ENCODE assay signal across 15 mouse cellular contexts in the genomic region with DNA sequence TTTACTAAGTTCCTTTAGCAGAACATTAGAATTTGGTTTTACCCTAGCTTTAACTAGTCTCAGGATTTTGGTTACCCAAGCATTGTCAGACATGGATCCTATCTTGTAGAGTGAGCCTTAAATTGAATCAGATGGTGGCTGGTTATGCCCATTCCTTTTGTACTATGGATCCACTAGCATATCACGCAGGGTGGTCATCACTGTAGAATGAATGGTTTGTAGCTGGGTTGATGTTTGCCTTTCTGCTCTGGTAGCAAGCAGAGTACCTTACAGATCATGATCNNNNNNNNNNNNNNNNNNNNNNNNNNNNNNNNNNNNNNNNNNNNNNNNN. TPM values are rescaled to one million over a fixed set of nuclear protein-coding genes. Genes with fewer than 3 reads are reported as not detected.
"Had no signal": no experiment of that assay in that cellular context is flagged by ENCODE, and none has a peak within 500 bp of the region (broad histone marks: within the 10 kb centered on the region; RNA-seq: fewer than 3 reads in every experiment).

No protein-coding gene starts in this region.

RNA-seq across cellular contexts. Expression of a gene that starts 29.6 kb away (rescaled TPM):
- polyA plus RNA-seq: liver, embryonic 15.5 days; lung, embryonic 15.5 days; lung, postnatal 0 days; macrophage; midbrain, embryonic 11.5 days; midbrain, embryonic 13.5 days; midbrain, embryonic 16.5 days; myocyte; neural tube, embryonic 11.5 days; neural tube, embryonic 13.5 days; neural tube, embryonic 15.5 days; small intestine, adult 2 months; stomach, embryonic 14.5 days; stomach, embryonic 16.5 days; thymus, postnatal 0 days had no signal
